Mouse (Mus musculus) limb, embryonic 15.5 days (tissue): ENCODE data around the gene Mlf2. TPM values are rescaled to one million over a fixed set of nuclear protein-coding genes. Genes with fewer than 3 reads are reported as not detected.
"Not testable (repeated sequence)": the region's sequence is repeated elsewhere in the genome, so short reads cannot be mapped to it uniquely, and the experiment has no call there.

ENCODE experiments used
- ATAC-seq: fragments of 200-750 bp; cut with Nextera tagmentation; 2 replicates; pipeline ENCODE4 v1.8.0; 2017; ENCODE audit warnings: low read depth, moderate TSS enrichment; ENCODE audit not compliant: insufficient number of reproducible peaks, low FRiP score, low TSS enrichment
- H3K27ac ChIP-seq: fragments of 300-500 bp; sonication (generic); 2 replicates; pipeline ENCODE4 v1.5.1; 2015; ENCODE audit warnings: moderate library complexity, mild to moderate bottlenecking, inconsistent platforms
- H3K27me3 ChIP-seq: fragments of 300-500 bp; sonication (generic); 2 replicates; pipeline ENCODE4 v1.6.1; 2015; ENCODE audit warnings: inconsistent platforms
- H3K36me3 ChIP-seq: fragments of 300-500 bp; sonication (generic); 2 replicates; pipeline ENCODE4 v1.6.1; 2015; ENCODE audit warnings: inconsistent platforms
- H3K4me1 ChIP-seq: fragments of 300-500 bp; sonication (generic); 2 replicates; pipeline ENCODE4 v1.6.1; 2015; ENCODE audit warnings: inconsistent platforms
- H3K4me2 ChIP-seq: fragments of 300-500 bp; sonication (generic); 2 replicates; pipeline ENCODE4 v1.6.1; 2015; ENCODE audit warnings: mild to moderate bottlenecking, inconsistent platforms
- H3K4me3 ChIP-seq: fragments of 300-500 bp; sonication (generic); 2 replicates; pipeline ENCODE4 v1.5.1; 2015; ENCODE audit warnings: mild to moderate bottlenecking, inconsistent platforms
- H3K9ac ChIP-seq: fragments of 300-500 bp; sonication (generic); 2 replicates; pipeline ENCODE4 v1.6.1; 2015; ENCODE audit warnings: inconsistent platforms
- H3K9me3 ChIP-seq: fragments of 300-500 bp; sonication (generic); 2 replicates; pipeline ENCODE4 v1.6.1; 2016; ENCODE audit warnings: inconsistent platforms
- WGBS: fragments of 180-500 bp; shearing (Covaris S2); methylation state at CpG from one replicate; pipeline ENCODE4 v1.1.7; 2015; 5-methylcytosine and 5-hydroxymethylcytosine counted together
- polyA plus RNA-seq: library from polyadenylated mRNA; unstranded; fragments of >200 nt; fragmentation: Nextera tagmentation; extraction: Ambion mirVana; gene quantifications from 2 replicates; pipeline ENCODE4 v1.2.1, GENCODE M21; 2015

Gene Mlf2
- 352 and 365 TPM in 2 replicates for polyA plus RNA-seq

DNA sequence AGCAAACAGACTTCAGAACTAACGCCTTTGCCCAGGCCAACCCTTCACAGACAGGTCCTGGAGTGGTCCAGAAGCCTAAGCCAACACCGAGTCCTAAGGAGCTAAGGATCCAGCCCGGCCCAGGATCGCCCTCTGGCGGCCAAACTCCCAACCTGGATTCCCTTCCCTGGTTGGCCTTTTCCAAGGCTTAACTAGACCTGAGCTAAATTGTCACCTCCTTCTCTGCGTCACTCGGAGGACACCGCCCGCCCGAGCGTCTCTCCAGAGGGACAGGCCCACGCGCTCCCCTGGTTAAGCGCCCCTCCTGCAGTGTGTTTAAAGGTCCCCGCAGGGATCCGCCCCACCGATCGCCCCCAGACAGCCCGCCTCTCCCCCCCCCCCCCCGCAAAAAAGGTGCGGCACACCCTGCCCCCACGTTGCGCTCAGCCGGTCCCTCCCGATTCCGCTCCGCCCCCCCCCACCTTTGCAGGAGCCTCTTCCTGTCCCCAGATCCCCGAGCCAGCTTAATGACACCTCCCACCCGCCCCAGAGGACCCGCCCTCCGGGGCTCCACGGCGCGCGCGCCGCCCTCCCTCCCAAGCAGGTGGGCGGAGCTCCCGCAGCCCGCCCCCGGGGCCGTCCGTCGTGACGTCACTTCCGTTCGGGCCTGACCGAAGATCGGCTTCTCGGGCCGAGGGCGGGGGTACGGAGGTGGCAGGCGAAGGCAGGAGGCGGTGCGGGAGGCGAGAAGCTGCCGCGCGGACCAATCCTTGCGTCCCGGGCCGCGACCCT lies at the start of gene Mlf2:
Gene Mlf2 (plus strand): TSS at position 633 of the 771 bp plus-strand sequence.
- Histone ChIP-seq H3K9me3 (no peaks in the 10 kb centered on the region), H3K4me2 (peak within 1 kb of the TSS; percentile 77), H3K9ac (peak within 1 kb of the TSS; percentile 94), H3K36me3 (peaks cover 31% of the 10 kb centered on the region), H3K4me3 (peak within 1 kb of the TSS; percentile 98), H3K27me3 (no peaks in the 10 kb centered on the region), H3K4me1 (peaks cover 34% of the 10 kb centered on the region), H3K27ac (peak within 1 kb of the TSS; percentile 98)
- 0% methylated on average over 51 of the region's 64 CpGs for WGBS
- ATAC-seq: peak; percentile 95

DNA sequence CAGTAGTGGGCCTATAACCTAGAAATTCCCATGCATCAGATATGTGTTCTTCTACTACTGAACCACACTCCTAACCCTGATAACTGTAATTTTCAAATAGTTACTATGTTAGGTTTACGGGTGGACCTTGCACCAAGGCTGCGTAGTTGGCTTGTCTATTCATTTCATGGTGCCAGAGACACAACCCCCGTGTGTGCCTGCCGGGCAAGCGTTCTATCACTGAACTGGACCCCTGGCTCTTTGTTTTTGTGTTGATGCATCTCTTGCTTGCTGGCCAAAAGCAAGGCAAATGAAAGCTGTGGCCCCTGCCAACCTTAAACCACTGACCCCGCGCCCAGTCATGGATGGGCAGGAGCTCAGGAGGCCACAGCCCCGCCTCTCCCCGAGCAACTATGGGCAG lies 49.4 kb upstream of the Mlf2 start:
- 0 out of 2 replicates have a peak, but pooled peaks cover 4% of the 10 kb centered on the region for H3K4me1 ChIP-seq
- H3K36me3 ChIP-seq: no peaks in the 10 kb centered on the region
- no peak overlapping the region for H3K27ac ChIP-seq
- H3K27me3 ChIP-seq: no peaks in the 10 kb centered on the region
- ATAC-seq: no peak
- no peak overlapping the region for H3K9ac ChIP-seq
- H3K9me3 ChIP-seq: no peaks in the 10 kb centered on the region
- no peak overlapping the region for H3K4me2 ChIP-seq
- 92% methylated on average over 9 of the region's 9 CpGs for WGBS
- H3K4me3 ChIP-seq: no peak overlapping the region

DNA sequence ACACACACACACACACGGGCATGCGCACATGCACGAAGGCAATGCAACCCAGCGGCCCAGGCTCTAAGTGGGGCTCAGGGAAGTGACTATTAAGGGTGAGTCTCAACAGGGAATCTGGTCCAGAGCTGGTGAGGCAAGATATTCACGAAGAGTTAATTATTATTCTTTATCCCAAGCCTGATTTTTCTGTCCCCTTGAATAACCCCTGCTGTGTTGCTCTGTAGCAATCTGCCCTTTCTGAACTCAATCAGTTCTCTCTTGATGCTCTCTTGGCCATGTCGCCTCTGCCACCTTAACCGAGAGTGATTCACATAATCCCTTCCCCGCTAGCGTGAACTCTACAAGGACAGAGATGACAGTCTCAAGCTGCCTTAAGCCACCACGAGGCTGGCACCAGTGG lies 47.8 kb upstream of the Mlf2 start:
- no peaks in the 10 kb centered on the region for H3K9me3 ChIP-seq

DNA sequence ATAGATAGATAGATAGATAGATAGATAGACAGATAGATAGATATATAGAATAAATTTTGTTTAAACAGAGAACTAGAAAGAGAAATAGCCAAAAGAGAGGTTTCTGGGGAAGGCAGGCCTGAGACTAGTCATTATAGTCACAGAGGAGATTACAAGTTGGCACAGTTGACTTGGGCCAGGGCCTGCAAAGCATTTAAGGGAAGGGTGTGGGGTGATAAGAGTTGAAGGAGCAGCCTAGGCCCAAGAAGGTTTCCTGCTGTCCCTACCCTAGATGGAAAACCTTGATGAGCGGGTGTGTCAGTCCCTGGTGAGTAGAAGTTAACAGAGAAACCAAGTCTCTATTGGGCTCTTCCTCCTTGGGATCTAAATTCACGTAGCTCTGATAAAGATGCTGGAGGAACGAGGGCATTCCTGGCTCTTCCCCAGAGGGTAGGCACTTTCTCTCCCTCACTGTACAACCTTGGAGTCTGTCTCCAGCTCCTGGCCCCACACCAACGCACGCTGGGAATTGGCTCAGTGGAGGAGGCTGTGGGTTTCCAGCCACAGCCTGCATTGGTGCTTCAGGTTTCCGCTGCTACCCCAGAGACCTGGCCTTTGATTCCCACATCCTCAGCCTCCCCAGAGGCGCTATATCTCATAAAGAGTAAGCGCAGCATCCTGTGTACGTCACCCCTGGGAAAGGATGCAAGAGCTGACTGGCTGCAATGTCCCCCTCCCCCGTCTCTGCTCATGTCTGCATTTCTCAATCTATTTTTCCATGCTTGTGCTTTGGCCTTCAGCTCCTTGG lies 46.3 kb upstream of the Mlf2 start:
- 58% methylated on average over 10 of the region's 10 CpGs for WGBS
- no peak overlapping the region for H3K4me2 ChIP-seq
- no peaks in the 10 kb centered on the region for H3K27me3 ChIP-seq
- 0 out of 2 replicates have a peak, but pooled peaks cover 4% of the 10 kb centered on the region for H3K4me1 ChIP-seq
- H3K4me3 ChIP-seq: no peak overlapping the region
- H3K36me3 ChIP-seq: no peaks in the 10 kb centered on the region
- no peaks in the 10 kb centered on the region for H3K9me3 ChIP-seq
- H3K9ac ChIP-seq: no peak overlapping the region
- ATAC-seq: no peak
- H3K27ac ChIP-seq: no peak overlapping the region

More for the DNA sequence above, 47.8 kb upstream of the Mlf2 start:
- no peak overlapping the region for H3K4me3 ChIP-seq
- WGBS: 81% methylated on average over 10 of the region's 10 CpGs
- H3K27me3 ChIP-seq: no peaks in the 10 kb centered on the region
- no peaks in the 10 kb centered on the region for H3K36me3 ChIP-seq
- H3K4me2 ChIP-seq: no peak overlapping the region
- no peak overlapping the region for H3K27ac ChIP-seq
- 0 out of 2 replicates have a peak, but pooled peaks cover 4% of the 10 kb centered on the region for H3K4me1 ChIP-seq
- no peak for ATAC-seq
- no peak overlapping the region for H3K9ac ChIP-seq

DNA sequence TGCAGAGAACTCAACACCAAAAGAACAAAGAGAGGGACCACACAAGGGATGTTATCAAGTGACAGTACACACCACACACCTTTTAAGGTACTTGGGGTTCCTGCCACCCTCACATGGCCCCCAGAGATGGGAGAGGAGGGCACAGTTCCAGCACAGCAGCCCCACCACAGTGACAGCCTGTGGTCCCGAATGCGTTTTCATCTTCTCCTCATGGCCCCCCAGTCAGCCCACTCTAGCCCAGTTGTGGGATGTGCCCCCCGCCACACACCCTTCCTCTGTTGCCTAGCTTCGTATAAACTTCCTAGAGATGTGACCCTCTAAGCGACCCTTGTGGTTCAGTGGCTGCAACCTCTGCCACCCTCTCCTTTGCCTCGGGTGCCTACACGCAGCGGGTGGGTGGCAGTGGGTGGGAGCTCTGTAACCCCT lies 45.2 kb upstream of the Mlf2 start:
- ATAC-seq: no peak
- H3K9me3 ChIP-seq: no peaks in the 10 kb centered on the region
- WGBS: 87% methylated on average over 8 of the region's 8 CpGs

DNA sequence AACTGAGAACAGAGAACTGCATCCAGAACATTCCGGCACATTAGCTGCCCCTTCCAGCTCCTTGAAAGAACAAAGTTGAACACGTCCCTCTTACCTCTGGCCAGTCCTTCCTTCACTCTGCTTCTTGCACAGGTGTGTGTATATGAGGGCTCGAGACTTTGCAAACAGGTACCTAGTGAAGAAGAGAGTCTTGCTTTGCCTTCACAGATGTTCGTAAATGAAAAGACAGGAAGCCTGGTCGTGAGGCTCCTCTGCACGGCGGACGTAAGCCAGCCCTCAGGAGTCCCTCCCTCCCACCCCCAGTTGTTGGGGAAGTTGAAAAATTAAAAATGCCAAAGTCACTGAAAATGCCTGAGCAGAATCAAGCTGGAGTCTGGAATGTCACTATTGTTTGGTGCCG lies 43.2 kb upstream of the Mlf2 start, which contains the start of gene Cd4:
Gene Cd4 (minus strand): TSS at position 236 of the 400 bp plus-strand sequence.
- H3K9ac ChIP-seq: no peak within 1 kb of the TSS
- H3K4me2 ChIP-seq: no peak within 1 kb of the TSS
- no peaks in the 10 kb centered on the region for H3K36me3 ChIP-seq
- 0 out of 2 replicates have a peak, but pooled peaks cover 4% of the 10 kb centered on the region for H3K4me1 ChIP-seq
- H3K27me3 ChIP-seq: no peaks in the 10 kb centered on the region
- H3K27ac ChIP-seq: no peak within 1 kb of the TSS
- 78% methylated on average over 9 of the region's 9 CpGs for WGBS
- H3K4me3 ChIP-seq: no peak within 1 kb of the TSS
- H3K9me3 ChIP-seq: no peaks in the 10 kb centered on the region
- no peak for ATAC-seq

More for the DNA sequence above, 45.2 kb upstream of the Mlf2 start:
- no peak overlapping the region for H3K4me2 ChIP-seq
- H3K36me3 ChIP-seq: no peaks in the 10 kb centered on the region
- no peak overlapping the region for H3K27ac ChIP-seq
- H3K4me1 ChIP-seq: 0 out of 2 replicates have a peak, but pooled peaks cover 4% of the 10 kb centered on the region
- no peak overlapping the region for H3K4me3 ChIP-seq
- no peaks in the 10 kb centered on the region for H3K27me3 ChIP-seq
- H3K9ac ChIP-seq: no peak overlapping the region

DNA sequence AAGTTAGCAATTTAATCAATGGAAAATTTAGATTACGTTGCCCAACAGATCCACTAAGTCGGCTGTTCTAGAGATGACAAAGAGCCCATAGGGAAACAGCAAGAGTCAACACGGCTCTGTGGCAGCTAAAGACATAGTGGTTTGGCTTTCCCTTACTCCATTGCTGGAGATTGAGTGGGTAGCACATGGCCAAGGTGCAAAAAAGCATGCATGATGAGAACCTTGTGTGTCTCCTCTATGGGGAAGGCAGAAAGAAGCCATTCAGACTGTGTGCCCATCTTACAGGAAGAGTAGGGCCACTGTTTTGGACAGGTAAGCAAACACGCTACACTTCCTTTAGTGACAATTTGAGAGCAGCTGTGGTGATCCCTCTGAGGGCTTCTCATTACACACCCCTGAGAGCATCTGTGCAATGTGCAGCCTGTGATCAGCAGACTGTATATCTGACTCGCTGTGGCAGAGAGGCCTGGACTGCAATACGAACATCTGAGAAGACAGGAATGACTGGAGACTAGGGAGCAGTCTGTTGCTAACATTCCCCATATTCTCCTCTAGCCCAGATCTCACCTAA lies 42.5 kb upstream of the Mlf2 start:
- no peak overlapping the region for H3K9ac ChIP-seq
- H3K4me3 ChIP-seq: no peak overlapping the region
- no peak for ATAC-seq

DNA sequence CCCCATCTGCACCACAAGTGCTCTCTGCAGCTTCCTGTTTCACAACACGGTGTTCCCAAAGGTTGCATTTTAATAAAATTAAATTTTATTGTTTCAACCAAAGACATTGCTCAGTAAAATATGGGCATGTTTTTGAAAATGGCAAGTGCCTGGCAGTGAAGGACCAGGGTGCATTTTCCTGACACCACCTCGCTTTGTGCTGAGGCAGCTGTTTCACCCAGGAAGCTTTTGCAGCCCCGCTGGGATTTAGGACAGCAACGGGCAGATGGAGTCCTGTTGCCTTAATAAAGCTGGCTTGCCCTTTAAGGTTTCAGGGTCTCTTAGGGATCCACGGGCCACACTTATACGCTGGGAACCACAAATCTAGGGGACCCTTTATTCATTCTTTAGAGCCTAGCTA lies 40.2 kb upstream of the Mlf2 start:
- no peaks in the 10 kb centered on the region for H3K36me3 ChIP-seq
- ATAC-seq: no peak
- no peaks in the 10 kb centered on the region for H3K9me3 ChIP-seq
- H3K4me1 ChIP-seq: no peaks in the 10 kb centered on the region
- 51% methylated on average over 6 of the region's 6 CpGs for WGBS
- H3K27me3 ChIP-seq: no peaks in the 10 kb centered on the region
- H3K4me3 ChIP-seq: no peak overlapping the region
- no peak overlapping the region for H3K4me2 ChIP-seq
- H3K9ac ChIP-seq: no peak overlapping the region
- no peak overlapping the region for H3K27ac ChIP-seq

More for the DNA sequence above, 42.5 kb upstream of the Mlf2 start:
- 0 out of 2 replicates have a peak, but pooled peaks cover 4% of the 10 kb centered on the region for H3K4me1 ChIP-seq
- H3K4me2 ChIP-seq: no peak overlapping the region
- no peak overlapping the region for H3K27ac ChIP-seq
- H3K27me3 ChIP-seq: no peaks in the 10 kb centered on the region
- H3K9me3 ChIP-seq: no peaks in the 10 kb centered on the region
- WGBS: 87% methylated on average over 6 of the region's 6 CpGs
- H3K36me3 ChIP-seq: no peaks in the 10 kb centered on the region

DNA sequence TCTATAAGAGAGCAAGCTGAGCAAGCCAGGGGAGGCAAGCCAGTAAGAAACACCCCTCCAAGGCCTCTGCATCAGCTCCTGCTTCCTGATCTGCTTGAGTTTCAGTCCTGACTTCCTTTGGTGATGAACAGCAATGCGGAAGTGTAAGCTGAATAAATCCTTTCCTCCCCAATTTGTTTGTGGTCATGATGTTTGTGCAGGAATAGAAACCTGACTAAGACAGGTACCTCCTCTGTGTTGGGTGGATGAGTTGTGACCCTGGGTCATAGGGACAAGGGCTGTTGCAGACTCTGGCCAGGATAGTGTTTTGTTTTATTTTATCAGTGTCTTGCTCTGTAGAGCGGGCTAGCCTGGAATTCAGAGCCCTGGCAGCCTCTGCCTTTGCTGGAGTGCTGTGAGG lies 37.1 kb upstream of the Mlf2 start:
- H3K27ac ChIP-seq, H3K4me3 ChIP-seq, ATAC-seq, H3K27me3 ChIP-seq, H3K9ac ChIP-seq, H3K4me2 ChIP-seq, H3K4me1 ChIP-seq, H3K36me3 ChIP-seq, H3K9me3 ChIP-seq: not testable (repeated sequence)
- WGBS: 91% methylated on average over 2 of the region's 2 CpGs

DNA sequence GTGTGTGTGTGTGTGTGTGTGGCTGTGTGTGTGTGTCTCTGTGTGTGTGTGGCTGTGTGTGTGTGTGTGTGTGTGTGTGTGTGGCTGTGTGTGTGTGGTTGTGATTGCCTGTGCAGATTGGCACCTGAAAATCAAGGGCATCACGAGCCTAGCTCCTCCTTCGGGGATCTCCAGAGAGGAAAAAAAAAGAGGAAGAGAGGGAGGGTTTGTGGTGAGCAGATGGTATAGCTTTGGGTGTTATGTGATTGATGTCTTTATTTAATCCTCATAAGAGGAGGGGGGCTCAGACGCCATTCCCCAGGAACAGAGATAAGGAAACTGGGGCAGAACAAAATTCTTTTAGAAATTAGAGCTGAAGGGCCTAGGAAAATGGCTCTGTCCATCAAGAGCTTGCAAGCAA lies 32.8 kb upstream of the Mlf2 start:
- Histone ChIP-seq H3K9ac (no peak overlapping the region), H3K4me1 (no peaks in the 10 kb centered on the region), H3K27me3 (no peaks in the 10 kb centered on the region), H3K36me3 (no peaks in the 10 kb centered on the region), H3K4me2 (no peak overlapping the region), H3K9me3 (no peaks in the 10 kb centered on the region), H3K4me3 (no peak overlapping the region), H3K27ac (no peak overlapping the region)
- WGBS: 48% methylated on average over 3 of the region's 3 CpGs
- no peak for ATAC-seq

DNA sequence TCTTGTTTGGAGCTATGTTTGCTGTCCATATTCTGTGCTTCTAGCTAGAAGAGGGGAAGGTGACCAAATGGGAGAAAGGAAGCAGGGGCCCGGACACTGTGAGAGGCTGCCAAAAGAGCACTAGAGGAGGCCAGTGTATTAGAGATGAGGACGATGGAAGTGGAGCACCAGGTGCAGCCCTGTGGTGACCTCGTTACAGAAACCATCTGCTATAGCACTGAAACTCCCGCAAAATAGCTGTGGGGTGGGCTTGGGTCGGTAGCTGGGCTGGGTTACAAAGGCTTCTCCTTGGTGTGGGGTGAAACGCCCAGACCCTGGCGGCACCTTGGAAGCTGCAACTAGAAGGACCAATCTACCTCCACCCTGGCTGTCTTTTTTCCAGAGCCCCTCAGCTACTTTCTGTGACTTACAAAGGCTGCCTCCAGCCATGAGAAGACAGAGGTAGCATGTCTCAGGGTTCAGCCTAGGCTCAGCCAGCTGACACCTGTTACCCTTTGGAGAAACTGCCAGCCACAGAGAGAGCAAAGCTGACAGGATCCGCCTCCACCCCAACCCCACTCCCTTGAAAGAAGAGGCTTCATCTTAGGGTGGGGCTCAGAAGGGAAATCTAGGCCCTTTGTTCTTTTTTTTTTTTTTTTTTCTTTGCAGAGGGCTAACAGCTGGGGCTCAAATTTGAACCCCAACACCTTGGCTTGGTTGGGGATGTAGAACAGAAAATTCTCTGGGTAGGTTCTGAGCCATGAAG lies 31.0 kb upstream of the Mlf2 start:
- no peak overlapping the region for H3K4me3 ChIP-seq
- WGBS: 42% methylated on average over 8 of the region's 8 CpGs
- H3K9me3 ChIP-seq: no peaks in the 10 kb centered on the region
- H3K4me1 ChIP-seq: peaks cover 9% of the 10 kb centered on the region
- H3K27ac ChIP-seq: no peak overlapping the region
- no peak overlapping the region for H3K4me2 ChIP-seq
- H3K9ac ChIP-seq: no peak overlapping the region
- H3K36me3 ChIP-seq: no peaks in the 10 kb centered on the region
- no peaks in the 10 kb centered on the region for H3K27me3 ChIP-seq
- no peak for ATAC-seq
